Mouse (Mus musculus): ENCODE data around the gene Rps26. TPM values are rescaled to one million over a fixed set of nuclear protein-coding genes. Genes with fewer than 3 reads are reported as not detected.
A peak's percentile ranks its signal among the peaks of the same experiment; 100 is the strongest.

Rps26 gene
- polyA plus RNA-seq, 1 experiment, result 798 TPM

GRCm38 (mm10) chr10:128665307-128665706 lies 38.8 kb upstream of the Rps26 start:
- TF ChIP-seq CTCF (conservative IDR thresholded peaks at IDR 0.05; ENCODE audit: insufficient read depth, insufficient read length, low read depth, low read length), result no peak
- TF ChIP-seq POLR2A (IDR thresholded peaks at IDR 0.05; ENCODE audit: low read depth, low read length), result no peak
- H3K4me3 ChIP-seq (ENCODE audit: insufficient read depth, low read depth, low read length), result no peak overlapping the region
- DNase-seq, result no peak
- H3K27ac ChIP-seq (ENCODE audit: insufficient read depth, low read depth, low read length), result no peak overlapping the region
- 91% methylated on average over 3 of the region's 3 CpGs for WGBS
- peaks cover 3% of the 10 kb centered on the region; the same call in 1 of the 2 replicates for H3K4me1 ChIP-seq (ENCODE audit: control insufficient read depth, insufficient read depth, low read length)
- no peaks in the 10 kb centered on the region for H3K27me3 ChIP-seq (replicated peaks; ENCODE audit: control insufficient read depth, insufficient read depth, low read length)
- no peaks in the 10 kb centered on the region for H3K36me3 ChIP-seq (ENCODE audit: control insufficient read depth, insufficient read depth, low read length)

DNA sequence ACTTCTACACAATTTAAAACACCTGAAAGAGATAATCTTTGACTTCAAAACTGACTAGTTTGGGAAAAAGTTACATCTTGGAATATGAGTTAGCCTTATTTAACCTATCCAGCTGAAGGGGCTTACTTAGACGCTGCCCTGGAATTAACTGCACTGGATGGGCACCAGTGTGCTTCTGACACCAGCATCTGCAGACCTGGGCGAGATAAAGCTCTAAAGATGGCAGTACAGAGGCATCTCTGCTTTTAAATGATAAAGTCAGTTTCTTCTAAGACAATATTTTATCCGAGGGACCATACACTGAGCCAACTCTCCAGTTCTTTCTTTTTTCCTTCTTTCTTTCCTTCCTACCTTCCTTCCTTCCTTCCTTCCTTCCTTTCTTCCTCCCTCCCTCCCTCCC lies 38.3 kb upstream of the Rps26 start:
- 74% methylated on average over 3 of the region's 3 CpGs for WGBS
- no peaks in the 10 kb centered on the region for H3K36me3 ChIP-seq (ENCODE audit: control insufficient read depth, insufficient read depth, low read length)

GRCm38 (mm10) chr10:128663441-128664220 lies 37.1 kb upstream of the Rps26 start:
- TF ChIP-seq CTCF (conservative IDR thresholded peaks at IDR 0.05; ENCODE audit: insufficient read depth, insufficient read length, low read depth, low read length), result no peak
- no peak for TF ChIP-seq POLR2A (IDR thresholded peaks at IDR 0.05; ENCODE audit: low read depth, low read length)
- DNase-seq, result no peak
- no peaks in the 10 kb centered on the region for H3K27me3 ChIP-seq (replicated peaks; ENCODE audit: control insufficient read depth, insufficient read depth, low read length)
- WGBS, result 61% methylated on average over 5 of the region's 5 CpGs
- peaks cover 2% of the 10 kb centered on the region; the same call in 1 of the 2 replicates for H3K4me1 ChIP-seq (ENCODE audit: control insufficient read depth, insufficient read depth, low read length)
- H3K27ac ChIP-seq (ENCODE audit: insufficient read depth, low read depth, low read length), result no peak overlapping the region
- no peak overlapping the region for H3K4me3 ChIP-seq (ENCODE audit: insufficient read depth, low read depth, low read length)
- H3K36me3 ChIP-seq (ENCODE audit: control insufficient read depth, insufficient read depth, low read length), result no peaks in the 10 kb centered on the region

More for the DNA sequence above, 38.3 kb upstream of the Rps26 start:
- Histone ChIP-seq H3K27me3 (replicated peaks; ENCODE audit: control insufficient read depth, insufficient read depth, low read length) (no peaks in the 10 kb centered on the region), H3K4me1 (ENCODE audit: control insufficient read depth, insufficient read depth, low read length) (peaks cover 3% of the 10 kb centered on the region; the same call in 1 of the 2 replicates), H3K4me3 (ENCODE audit: insufficient read depth, low read depth, low read length) (no peak overlapping the region), H3K27ac (ENCODE audit: insufficient read depth, low read depth, low read length) (no peak overlapping the region)
- no peak for TF ChIP-seq CTCF (conservative IDR thresholded peaks at IDR 0.05; ENCODE audit: insufficient read depth, insufficient read length, low read depth, low read length)
- TF ChIP-seq POLR2A (IDR thresholded peaks at IDR 0.05; ENCODE audit: low read depth, low read length), result no peak
- no peak for DNase-seq

DNA sequence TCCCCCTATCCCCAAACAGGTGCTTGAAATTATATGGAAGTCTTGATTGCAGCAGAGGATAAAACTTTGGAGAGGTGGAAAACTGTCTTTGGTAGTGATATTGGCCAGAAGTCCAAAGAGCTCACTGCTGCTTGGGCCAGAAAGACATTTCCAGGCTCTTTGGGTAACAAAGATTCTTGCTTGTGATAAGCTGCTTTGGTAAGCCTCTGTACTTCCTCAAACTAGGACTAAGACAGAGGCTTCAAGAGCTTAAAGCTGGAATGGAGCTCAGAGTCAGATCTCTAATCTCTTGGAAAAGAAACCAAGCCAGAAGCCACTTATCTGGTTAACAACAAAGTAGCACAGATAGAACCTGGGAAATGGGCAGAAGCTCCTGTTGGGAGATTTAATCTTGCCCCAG lies 35.9 kb upstream of the Rps26 start:
- Histone ChIP-seq H3K4me3 (ENCODE audit: insufficient read depth, low read depth, low read length) (no peak overlapping the region), H3K36me3 (ENCODE audit: control insufficient read depth, insufficient read depth, low read length) (no peaks in the 10 kb centered on the region), H3K27me3 (replicated peaks; ENCODE audit: control insufficient read depth, insufficient read depth, low read length) (no peaks in the 10 kb centered on the region), H3K4me1 (ENCODE audit: control insufficient read depth, insufficient read depth, low read length) (no peaks in the 10 kb centered on the region), H3K27ac (ENCODE audit: insufficient read depth, low read depth, low read length) (no peak overlapping the region; the same call in 1 of the 2 replicates)
- no peak for DNase-seq
- TF ChIP-seq POLR2A (IDR thresholded peaks at IDR 0.05; ENCODE audit: low read depth, low read length) (no peak), CTCF (conservative IDR thresholded peaks at IDR 0.05; ENCODE audit: insufficient read depth, insufficient read length, low read depth, low read length) (no peak)

DNA sequence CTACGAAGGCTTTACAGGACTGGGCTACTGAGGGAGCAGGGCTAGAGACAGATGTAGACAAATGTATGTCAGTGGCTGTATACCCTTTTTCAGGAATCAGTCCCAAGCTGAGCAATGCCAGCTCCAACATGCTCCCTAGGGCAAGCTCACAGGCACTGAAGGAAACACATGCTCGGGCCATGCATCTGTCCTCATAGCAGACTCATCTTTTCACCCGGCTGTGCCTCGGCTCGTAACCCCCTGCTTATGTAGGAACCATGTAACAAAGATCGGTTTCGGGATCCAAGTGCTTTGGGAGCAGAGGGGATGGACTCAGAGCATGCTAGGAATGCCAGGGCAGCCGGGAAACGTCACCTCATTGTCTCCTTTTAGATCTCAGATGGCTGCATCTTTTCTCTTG lies 32.9 kb upstream of the Rps26 start:
- no peak for TF ChIP-seq POLR2A (IDR thresholded peaks at IDR 0.05; ENCODE audit: low read depth, low read length)
- TF ChIP-seq CTCF (conservative IDR thresholded peaks at IDR 0.05; ENCODE audit: insufficient read depth, insufficient read length, low read depth, low read length), result no peak
- WGBS, result 51% methylated on average over 9 of the region's 9 CpGs
- no peak overlapping the region for H3K4me3 ChIP-seq (ENCODE audit: insufficient read depth, low read depth, low read length)
- H3K4me1 ChIP-seq (ENCODE audit: control insufficient read depth, insufficient read depth, low read length), result peaks cover 15% of the 10 kb centered on the region; the same call in 1 of the 2 replicates
- no peaks in the 10 kb centered on the region for H3K36me3 ChIP-seq (ENCODE audit: control insufficient read depth, insufficient read depth, low read length)
- H3K27me3 ChIP-seq (replicated peaks; ENCODE audit: control insufficient read depth, insufficient read depth, low read length), result no peaks in the 10 kb centered on the region
- no peak overlapping the region for H3K27ac ChIP-seq (ENCODE audit: insufficient read depth, low read depth, low read length)
- no peak for DNase-seq

DNA sequence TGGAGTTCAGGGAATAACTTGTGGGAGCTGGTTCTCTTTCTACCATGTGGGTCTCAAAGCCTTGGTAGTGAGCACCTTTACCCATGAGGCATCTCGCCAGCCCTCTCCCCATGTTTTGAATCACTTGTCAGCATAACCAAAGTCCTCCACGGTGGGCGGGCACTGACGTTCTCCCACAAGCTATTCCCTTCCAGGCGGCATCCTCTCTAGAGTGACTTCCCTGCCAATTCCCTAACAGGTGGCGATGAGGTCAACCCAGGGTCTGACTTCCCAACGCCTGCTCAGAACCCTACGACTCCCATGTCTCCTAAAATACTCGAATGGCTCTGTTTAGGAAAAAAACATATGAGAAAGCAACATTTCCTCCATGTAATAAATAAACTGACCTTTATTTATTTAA lies 31.3 kb upstream of the Rps26 start:
- Histone ChIP-seq H3K36me3 (ENCODE audit: control insufficient read depth, insufficient read depth, low read length) (no peaks in the 10 kb centered on the region), H3K27ac (ENCODE audit: insufficient read depth, low read depth, low read length) (no peak overlapping the region), H3K4me1 (ENCODE audit: control insufficient read depth, insufficient read depth, low read length) (peaks cover 15% of the 10 kb centered on the region; the same call in 1 of the 2 replicates), H3K4me3 (ENCODE audit: insufficient read depth, low read depth, low read length) (no peak overlapping the region), H3K27me3 (replicated peaks; ENCODE audit: control insufficient read depth, insufficient read depth, low read length) (no peaks in the 10 kb centered on the region)
- 35% methylated on average over 9 of the region's 9 CpGs for WGBS
- TF ChIP-seq CTCF (conservative IDR thresholded peaks at IDR 0.05; ENCODE audit: insufficient read depth, insufficient read length, low read depth, low read length) (no peak), POLR2A (IDR thresholded peaks at IDR 0.05; ENCODE audit: low read depth, low read length) (no peak)
- peak; percentile 67 for DNase-seq

DNA sequence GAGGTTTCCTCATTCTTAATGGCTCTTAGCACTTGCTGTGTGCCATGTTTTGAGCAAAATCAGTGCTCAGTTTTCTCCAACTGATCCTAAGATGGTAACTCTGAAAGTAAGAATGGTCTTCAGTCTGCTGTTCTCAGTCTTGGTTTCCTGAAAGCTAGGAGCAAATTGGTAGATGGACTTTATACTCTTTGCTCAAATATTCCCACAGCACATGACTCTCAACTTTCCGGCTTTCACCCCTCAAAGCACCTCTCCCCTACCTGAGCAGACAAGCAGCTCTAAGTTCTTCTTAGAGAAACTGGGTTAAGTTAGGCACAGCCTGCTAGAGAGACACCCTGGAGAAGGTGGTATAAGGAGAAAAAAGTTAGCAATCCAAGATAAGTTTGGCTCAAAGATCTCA lies 30.2 kb upstream of the Rps26 start:
- Histone ChIP-seq H3K4me1 (ENCODE audit: control insufficient read depth, insufficient read depth, low read length) (peaks cover 15% of the 10 kb centered on the region; the same call in 1 of the 2 replicates), H3K27me3 (replicated peaks; ENCODE audit: control insufficient read depth, insufficient read depth, low read length) (no peaks in the 10 kb centered on the region), H3K27ac (ENCODE audit: insufficient read depth, low read depth, low read length) (peak overlapping the region; percentile 92), H3K36me3 (ENCODE audit: control insufficient read depth, insufficient read depth, low read length) (no peaks in the 10 kb centered on the region), H3K4me3 (ENCODE audit: insufficient read depth, low read depth, low read length) (no peak overlapping the region)
- peak; percentile 64 for DNase-seq
- 45% methylated on average over 1 of the region's 1 CpGs for WGBS
- no peak for TF ChIP-seq CTCF (conservative IDR thresholded peaks at IDR 0.05; ENCODE audit: insufficient read depth, insufficient read length, low read depth, low read length)
- TF ChIP-seq POLR2A (IDR thresholded peaks at IDR 0.05; ENCODE audit: low read depth, low read length), result no peak
